Mouse (Mus musculus) liver, embryonic 12.5 days (tissue): ENCODE measurements around the gene Alkbh2. TPM values are rescaled to one million over a fixed set of nuclear protein-coding genes. Genes with fewer than 3 reads are reported as not detected.

Source experiments
- ATAC-seq: fragments of 200-750 bp; cut with Nextera tagmentation; 2 replicates; pipeline ENCODE4 v1.8.0; 2017; ENCODE audit warnings: moderate number of reproducible peaks, mild to moderate bottlenecking, moderate library complexity
- H3K27ac ChIP-seq: fragments of 300-500 bp; sonication (generic); 2 replicates; pipeline ENCODE4 v1.5.1; 2016; ENCODE audit warnings: mild to moderate bottlenecking
- H3K27me3 ChIP-seq: fragments of 300-500 bp; sonication (generic); replicated peaks from 2 replicates; pipeline ENCODE4 v1.6.1; 2016; ENCODE audit warnings: mild to moderate bottlenecking, moderate library complexity
- H3K36me3 ChIP-seq: fragments of 300-500 bp; sonication (generic); 2 replicates; pipeline ENCODE4 v1.6.1; 2016; ENCODE audit warnings: mild to moderate bottlenecking, moderate library complexity
- H3K4me1 ChIP-seq: fragments of 300-500 bp; sonication (generic); 2 replicates; pipeline ENCODE4 v1.6.1; 2016
- H3K4me2 ChIP-seq: fragments of 300-500 bp; sonication (generic); 2 replicates; pipeline ENCODE4 v1.6.1; 2016; ENCODE audit warnings: mild to moderate bottlenecking, moderate library complexity
- H3K4me3 ChIP-seq: fragments of 300-500 bp; sonication (generic); 2 replicates; pipeline ENCODE4 v1.5.1; 2016; ENCODE audit warnings: mild to moderate bottlenecking, moderate library complexity
- H3K9ac ChIP-seq: fragments of 300-500 bp; sonication (generic); 2 replicates; pipeline ENCODE4 v1.6.1; 2016; ENCODE audit warnings: mild to moderate bottlenecking, moderate library complexity
- H3K9me3 ChIP-seq: fragments of 300-500 bp; sonication (generic); replicated peaks from 2 replicates; pipeline ENCODE4 v1.6.1; 2016; ENCODE audit warnings: mild to moderate bottlenecking, moderate library complexity
- WGBS: fragments of 180-500 bp; shearing (Covaris S2); methylation state at CpG from one replicate; pipeline ENCODE4 v1.1.7; 2016; ENCODE audit not compliant: insufficient replicate concordance; 5-methylcytosine and 5-hydroxymethylcytosine counted together
- polyA plus RNA-seq: library from polyadenylated mRNA; unstranded; fragments of >200 nt; fragmentation: Nextera tagmentation; extraction: Ambion mirVana; gene quantifications from 2 replicates; pipeline ENCODE4 v1.2.1, GENCODE M21; 2016

Gene Alkbh2
- polyA plus RNA-seq, 1 experiment from 2014 or later: 8.2 TPM

- no peak overlapping the region for H3K4me3 ChIP-seq
- H3K4me1 ChIP-seq: no peaks in the 10 kb centered on the region
- H3K9ac ChIP-seq: no peak overlapping the region
- no peak overlapping the region for H3K4me2 ChIP-seq
- WGBS: 62% methylated on average over 14 of the region's 14 CpGs
- no peak for ATAC-seq
- H3K27ac ChIP-seq: no peak overlapping the region
- H3K9me3 ChIP-seq: no peaks in the 10 kb centered on the region
- H3K27me3 ChIP-seq: peaks cover 28% of the 10 kb centered on the region
- no peaks in the 10 kb centered on the region for H3K36me3 ChIP-seq
These were observed 42.5 kb downstream of the Alkbh2 start for GRCm38 (mm10) chr5:114085501-114085900.

- Histone ChIP-seq H3K9me3 (no peaks in the 10 kb centered on the region), H3K27me3 (no peaks in the 10 kb centered on the region), H3K36me3 (no peaks in the 10 kb centered on the region), H3K4me2 (no peak overlapping the region), H3K4me1 (no peaks in the 10 kb centered on the region), H3K4me3 (no peak overlapping the region), H3K27ac (no peak overlapping the region), H3K9ac (no peak overlapping the region)
- no peak for ATAC-seq
- WGBS: 64% methylated on average over 8 of the region's 8 CpGs
These were observed 51.0 kb downstream of the Alkbh2 start for GRCm38 (mm10) chr5:114077009-114077408.

Other genes with a start within 250 kb of the Alkbh2 start
- 78.7 and 78.8 TPM in 2 replicates for gene Coro1c, start 219.5 kb downstream of the Alkbh2 start, polyA plus RNA-seq
- gene Ssh1, start 134.3 kb downstream of the Alkbh2 start, polyA plus RNA-seq: 8.9 and 10.9 TPM in 2 replicates
- gene Dao, start 124.5 kb downstream of the Alkbh2 start, polyA plus RNA-seq: not detected in 2 replicates
- 5.0 and 5.2 TPM in 2 replicates for gene Usp30, start 62.8 kb downstream of the Alkbh2 start, polyA plus RNA-seq
- not detected in 2 replicates for gene Svop, start 36.6 kb downstream of the Alkbh2 start, polyA plus RNA-seq
- gene Ung, start 2.2 kb upstream of the Alkbh2 start, polyA plus RNA-seq: 40.1 and 40.7 TPM in 2 replicates
- 0.60 and 0.70 TPM in 2 replicates for gene Acacb, start 18.3 kb upstream of the Alkbh2 start, polyA plus RNA-seq
- gene Foxn4, start 145.6 kb upstream of the Alkbh2 start, polyA plus RNA-seq: not detected in 2 replicates
- gene Myo1h, start 160.9 kb upstream of the Alkbh2 start, polyA plus RNA-seq: 0.38 and 0.56 TPM in 2 replicates